ENCODE assay signal across 8 mouse cellular contexts in the genomic region with DNA sequence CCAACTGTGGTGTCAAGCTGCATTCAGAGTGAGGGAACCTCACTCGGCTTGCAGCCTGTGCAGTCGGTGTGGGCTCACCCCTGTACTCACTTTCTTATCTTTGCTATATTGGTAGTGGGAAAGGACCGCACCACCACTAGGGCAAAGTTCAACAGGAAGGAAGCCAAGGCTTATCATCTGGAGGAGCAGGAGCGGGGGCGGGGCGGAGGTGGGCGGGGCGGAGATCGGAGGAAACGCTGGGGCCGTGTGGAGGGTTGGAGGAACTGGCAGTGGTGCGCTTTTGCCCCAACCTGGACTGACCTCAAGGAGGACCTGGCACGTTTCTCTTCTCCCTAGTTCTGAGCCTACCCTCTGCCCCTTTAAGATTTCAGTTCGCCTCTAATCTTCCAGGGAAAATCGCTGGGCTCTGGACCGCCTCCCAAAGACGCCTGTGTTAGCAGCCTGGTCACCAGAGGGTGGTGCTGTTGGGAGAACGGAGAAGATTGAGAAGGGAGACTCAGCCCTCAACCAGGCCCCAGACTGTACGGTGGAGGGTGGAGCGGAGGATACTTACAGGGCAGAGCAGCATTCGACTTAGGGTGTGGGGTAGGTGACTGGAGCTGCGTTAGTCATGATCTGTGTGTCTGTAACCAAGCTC. TPM values are rescaled to one million over a fixed set of nuclear protein-coding genes. Genes with fewer than 3 reads are reported as not detected.
A peak's percentile ranks its signal among the peaks of the same experiment; 100 is the strongest.
DNase-seq lines count a peak whose midpoint lies in the region; ATAC-seq and TF ChIP-seq lines count a peak whose summit lies in the region.

No protein-coding gene starts in this region.

- peak; percentile 72 to 90 for TF ChIP-seq EP300 in MEL (IDR thresholded peaks at IDR 0.05; ENCODE audit: low read depth in 1 of 2, low read length in 2 of 2)

- peaks cover 3 to 19% of the 10 kb centered on the region in 2 experiments; a peak in 3 of 4 replicates for H3K4me1 ChIP-seq in MEL (ENCODE audit: control insufficient read depth in 1 of 2, insufficient read depth in 2 of 2, low read length in 2 of 2)
- no peaks in the 10 kb centered on the region for H3K4me1 ChIP-seq in forebrain, embryonic 11.5 days (replicated peaks; ENCODE audit: control insufficient read depth, insufficient read depth, low read length)
- peaks cover 16% of the 10 kb centered on the region for H3K4me1 ChIP-seq in lung, embryonic 16.5 days (replicated peaks; ENCODE audit: control insufficient read depth, insufficient read depth, low read length)

- 2% methylated on average over 22 of the region's 22 CpGs for WGBS in forebrain, embryonic 11.5 days
- WGBS in lung, embryonic 16.5 days: under 1% methylated on average over 22 of the region's 22 CpGs

- H3K27me3 ChIP-seq in MEL (ENCODE audit: control insufficient read depth in 1 of 2, insufficient read depth in 2 of 2, low read length in 2 of 2): no peaks in the 10 kb centered on the region
- no peaks in the 10 kb centered on the region for H3K27me3 ChIP-seq in forebrain, embryonic 11.5 days (ENCODE audit: control insufficient read depth, insufficient read depth, low read length)
- H3K27me3 ChIP-seq in lung, embryonic 16.5 days (ENCODE audit: control insufficient read depth, insufficient read depth, low read depth, low read length): no peaks in the 10 kb centered on the region

- peaks cover 0 to 10% of the 10 kb centered on the region in 2 experiments; a peak in 2 of 4 replicates for H3K36me3 ChIP-seq in MEL (ENCODE audit: control insufficient read depth in 1 of 2, insufficient read depth in 2 of 2, low read length in 2 of 2)
- no peaks in the 10 kb centered on the region for H3K36me3 ChIP-seq in forebrain, embryonic 11.5 days (ENCODE audit: control insufficient read depth, insufficient read depth, low read length)
- no peaks in the 10 kb centered on the region for H3K36me3 ChIP-seq in lung, embryonic 16.5 days (ENCODE audit: control insufficient read depth, insufficient read depth, low read length)

- no peaks in the 10 kb centered on the region; the same call in 1 of the 2 replicates for H3K79me2 ChIP-seq in MEL (ENCODE audit: control insufficient read depth, insufficient read depth, low read length, poor library complexity)

- peak; percentile 97 for DNase-seq in MEL (ENCODE audit: low read depth, low spot score)
- DNase-seq in c-Kit-positive CD71-positive TER-119-positive erythroid progenitor cells, embryonic 14.5 days (ENCODE audit: low spot score): peak; percentile 88
- DNase-seq in forebrain, embryonic 11.5 days (ENCODE audit: low spot score): peak; percentile 85
- DNase-seq in heart, postnatal 10 days: peak; percentile 88 to 90
- peak; percentile 82 to 88 for DNase-seq in kidney, postnatal 36 days
- DNase-seq in ovary, adult 18-20 months (ENCODE audit: low spot score): peak; percentile 69
- peak; percentile 89 for DNase-seq in thymus, postnatal 0 days (ENCODE audit: low spot score)

- peak overlapping the region; percentile 96 for H3K27ac ChIP-seq in MEL (ENCODE audit: control insufficient read depth, low read depth, low read length)
- H3K27ac ChIP-seq in forebrain, embryonic 11.5 days (ENCODE audit: low read depth, low read length): no peak overlapping the region
- H3K27ac ChIP-seq in lung, embryonic 16.5 days (ENCODE audit: low read length): peak overlapping the region; percentile 48

- H3K9me3 ChIP-seq in MEL (replicated peaks; ENCODE audit: insufficient read depth, low read length): no peaks in the 10 kb centered on the region
- H3K9me3 ChIP-seq in forebrain, embryonic 11.5 days (ENCODE audit: control insufficient read depth, low read length): no peaks in the 10 kb centered on the region
- no peaks in the 10 kb centered on the region for H3K9me3 ChIP-seq in lung, embryonic 16.5 days (ENCODE audit: control insufficient read depth, low read length)

- peak; percentile 39 for TF ChIP-seq RAD21 in MEL (IDR thresholded peaks at IDR 0.05; ENCODE audit: low read depth, low read length)

- intact Hi-C loops in heart, postnatal 10 days (cut with DNase I): loop anchor here (1.0 to 5.0 kb wide), 2 partner anchors 23 to 85 kb away; a partner anchor contains a TSS

- peak; percentile 92 for ATAC-seq in forebrain, embryonic 11.5 days (replicated peaks; ENCODE audit: low FRiP score)
- ATAC-seq in lung, embryonic 16.5 days (ENCODE audit: low read depth): peak; percentile 92

- peak overlapping the region; percentile 69 for H3K9ac ChIP-seq in MEL (ENCODE audit: control insufficient read depth, low read depth, low read length, poor library complexity, severe bottlenecking)
- H3K9ac ChIP-seq in forebrain, embryonic 11.5 days (ENCODE audit: low read length): peak overlapping the region; percentile 18; the same call in 1 of the 2 replicates
- H3K9ac ChIP-seq in lung, embryonic 16.5 days (ENCODE audit: low read length): peak overlapping the region; percentile 59

- H3K4me2 ChIP-seq in forebrain, embryonic 11.5 days (ENCODE audit: low read depth, low read length, severe bottlenecking): peak overlapping the region; percentile 61
- H3K4me2 ChIP-seq in lung, embryonic 16.5 days (ENCODE audit: low read depth, low read length): peak overlapping the region; percentile 56

- TF ChIP-seq CTCF in MEL (IDR thresholded peaks at IDR 0.05 in 2 of 3, conservative IDR thresholded peaks at IDR 0.05 in 1 of 3; ENCODE audit: control insufficient read depth in 1 of 3, insufficient read depth in 1 of 3, low read depth in 2 of 3, low read length in 3 of 3, poor library complexity in 1 of 3, severe bottlenecking in 1 of 3): peak; percentile 46 to 67 (median 65)

- H3K4me3 ChIP-seq in MEL (ENCODE audit: control insufficient read depth in 1 of 2, insufficient read depth in 1 of 2, low read depth in 2 of 2, low read length in 2 of 2): peak overlapping the region; percentile 47 to 71
- peak overlapping the region; percentile 25 for H3K4me3 ChIP-seq in forebrain, embryonic 11.5 days (ENCODE audit: low read depth, low read length)
- peak overlapping the region; percentile 48 for H3K4me3 ChIP-seq in lung, embryonic 16.5 days (ENCODE audit: low read length)

- TF ChIP-seq POLR2A in MEL (IDR thresholded peaks at IDR 0.05; ENCODE audit: control insufficient read depth in 1 of 2, insufficient read depth in 1 of 2, low read depth in 1 of 2, low read length in 2 of 2, poor library complexity in 1 of 2): peak; percentile 60 to 84; a peak in 2 of 4 replicates

TF ChIP-seq in MEL, 35 proteins besides CTCF, POLR2A, EP300 and RAD21 (continues in another document):
- TF ChIP-seq USF1 (IDR thresholded peaks at IDR 0.05; ENCODE audit: low read depth, low read length): no peak
- TF ChIP-seq UBTF (IDR thresholded peaks at IDR 0.05; ENCODE audit: borderline replicate concordance, insufficient read depth, low read depth, low read length): 0 out of 2 replicates have a peak, but pooled peaks have one; percentile 54
- TF ChIP-seq TBP (IDR thresholded peaks at IDR 0.05; ENCODE audit: low read depth, low read length): peak; percentile 57
- 0 out of 2 replicates have a peak, but pooled peaks have one; percentile 4 for TF ChIP-seq NRF1 (IDR thresholded peaks at IDR 0.05; ENCODE audit: insufficient read depth, low read depth, low read length, poor library complexity, severe bottlenecking)
- no peak; the same call in 1 of the 2 replicates for TF ChIP-seq MYB (IDR thresholded peaks at IDR 0.05; ENCODE audit: low read depth, low read length)
- TF ChIP-seq E2F4 (IDR thresholded peaks at IDR 0.05; ENCODE audit: borderline replicate concordance, low read depth, low read length): no peak
- peak; percentile 76; the same call in 1 of the 2 replicates for TF ChIP-seq RCOR1 (IDR thresholded peaks at IDR 0.05; ENCODE audit: low read depth, low read length)
- no peak for TF ChIP-seq JUND (IDR thresholded peaks at IDR 0.05; ENCODE audit: low read depth, low read length)
- TF ChIP-seq ELF1 (IDR thresholded peaks at IDR 0.05; ENCODE audit: low read depth, low read length): 0 out of 2 replicates have a peak, but pooled peaks have one; percentile 22
- peak; percentile 25; the same call in 1 of the 2 replicates for TF ChIP-seq ZC3H11A (IDR thresholded peaks at IDR 0.05; ENCODE audit: low read depth, low read length)
- TF ChIP-seq SIN3A (IDR thresholded peaks at IDR 0.05; ENCODE audit: low read length): peak; percentile 65; the same call in 1 of the 2 replicates
- 0 out of 2 replicates have a peak, but pooled peaks have one; percentile 28 for TF ChIP-seq ZMIZ1 (IDR thresholded peaks at IDR 0.05; ENCODE audit: low read depth, low read length)
- peak; percentile 93 for TF ChIP-seq ETS1 (IDR thresholded peaks at IDR 0.05; ENCODE audit: low read depth, low read length)
- TF ChIP-seq HCFC1 (IDR thresholded peaks at IDR 0.05; ENCODE audit: low read depth, low read length): peak; percentile 73; the same call in 1 of the 2 replicates
- TF ChIP-seq TAL1 (IDR thresholded peaks at IDR 0.05; ENCODE audit: low read length): peak; percentile 36; the same call in 1 of the 2 replicates
- peak; percentile 68; the same call in 1 of the 2 replicates for TF ChIP-seq POLR2AphosphoS2 (IDR thresholded peaks at IDR 0.05; ENCODE audit: low read length)
- TF ChIP-seq MAFK (IDR thresholded peaks at IDR 0.05; ENCODE audit: borderline replicate concordance, low read depth, low read length): no peak
- TF ChIP-seq MAZ (IDR thresholded peaks at IDR 0.05; ENCODE audit: low read depth, low read length): peak; percentile 86
- no peak for TF ChIP-seq CHD1 (IDR thresholded peaks at IDR 0.05; ENCODE audit: low read depth, low read length)
- TF ChIP-seq MXI1 (IDR thresholded peaks at IDR 0.05; ENCODE audit: low read depth, low read length): peak; percentile 67

RNA-seq across cellular contexts. Expression of a gene that starts 23.1 kb away (rescaled TPM):
- total RNA-seq in MEL (2012; rRNA removed): 380 and 494 TPM in 2 replicates
- 1,000 to 10,000 TPM in 1 of 2 experiments, 100 to 1,000 TPM in 1; 474 to 1,094 TPM for polyA plus RNA-seq in MEL (2012; ENCODE audit: insufficient read depth in 1 of 2, insufficient read length in 2 of 2, low read depth in 1 of 2, low replicate concordance in 2 of 2, missing spikeins in 1 of 2)
- 1,077 and 1,097 TPM in 2 replicates for polyA plus RNA-seq in forebrain, embryonic 11.5 days (2014; fragmentation: Nextera tagmentation; extraction: Ambion mirVana)
- 100 to 1,000 TPM; 520 to 541 TPM for total RNA-seq in heart, postnatal 10 days (2021)
- 1,312 and 1,369 TPM in 2 replicates for polyA plus RNA-seq in lung, embryonic 16.5 days (2015; fragmentation: Nextera tagmentation; extraction: Ambion mirVana)
- polyA plus RNA-seq in thymus, postnatal 0 days (2015; fragmentation: Nextera tagmentation; extraction: Ambion mirVana): 1,237 and 1,253 TPM in 2 replicates

RNA-seq across cellular contexts. Expression of a gene that starts 53.9 kb away (rescaled TPM):
- total RNA-seq in MEL (2012; rRNA removed): 15.0 and 16.7 TPM in 2 replicates
- polyA plus RNA-seq in MEL (2012; ENCODE audit: insufficient read depth in 1 of 2, insufficient read length in 2 of 2, low read depth in 1 of 2, low replicate concordance in 2 of 2, missing spikeins in 1 of 2): 10 to 100 TPM; 19.9 to 23.9 TPM
- 22.7 and 30.4 TPM in 2 replicates for polyA plus RNA-seq in forebrain, embryonic 11.5 days (2014; fragmentation: Nextera tagmentation; extraction: Ambion mirVana)
- 10 to 100 TPM; 11.4 to 12.0 TPM for total RNA-seq in heart, postnatal 10 days (2021)
- 11.1 and 12.8 TPM in 2 replicates for polyA plus RNA-seq in lung, embryonic 16.5 days (2015; fragmentation: Nextera tagmentation; extraction: Ambion mirVana)
- polyA plus RNA-seq in thymus, postnatal 0 days (2015; fragmentation: Nextera tagmentation; extraction: Ambion mirVana): 25.6 and 32.7 TPM in 2 replicates

Comparison
In these comparisons a context has a peak if more than half of its experiments do, and no peak if none do; other contexts are left out.
1. H3K9ac ChIP-seq: peak in every context shown above with its lines; median percentile 69 in MEL; 59 in lung, embryonic 16.5 days; 18 in forebrain, embryonic 11.5 days.